Mouse (Mus musculus): ENCODE measurements around the gene Cerk.
"Not testable (repeated sequence)": the region's sequence is repeated elsewhere in the genome, so short reads cannot be mapped to it uniquely, and the experiment has no call there.

The Cerk gene

GRCm38 (mm10) chr15:86205300-86205699, 19.4 kb upstream of the Cerk start:
- no peak for DNase-seq

- no peak for DNase-seq
These were observed 18.1 kb upstream of the Cerk start for GRCm38 (mm10) chr15:86203942-86204561.

- DNase-seq, result no peak
These were observed 17.4 kb upstream of the Cerk start for GRCm38 (mm10) chr15:86203292-86203793.

- DNase-seq, result no peak
These were observed 16.7 kb upstream of the Cerk start for GRCm38 (mm10) chr15:86202640-86203039.

- no peak for DNase-seq
These were observed 15.9 kb upstream of the Cerk start for GRCm38 (mm10) chr15:86201696-86202330.

GRCm38 (mm10) chr15:86201095-86201494, 15.2 kb upstream of the Cerk start:
- no peak for DNase-seq

GRCm38 (mm10) chr15:86200169-86200568, 14.2 kb upstream of the Cerk start:
- no peak for DNase-seq

- no peak for DNase-seq
These were observed 13.5 kb upstream of the Cerk start for GRCm38 (mm10) chr15:86199482-86199881.

- no peak for DNase-seq
These were observed 13.1 kb upstream of the Cerk start for GRCm38 (mm10) chr15:86199052-86199451.

- not testable (repeated sequence) for DNase-seq
These were observed 8.9 kb upstream of the Cerk start for GRCm38 (mm10) chr15:86194676-86195453.

- no peak for DNase-seq
These were observed 6.0 kb upstream of the Cerk start for GRCm38 (mm10) chr15:86191933-86192332.

GRCm38 (mm10) chr15:86191505-86191904, 5.6 kb upstream of the Cerk start:
- DNase-seq, result no peak

- DNase-seq, result no peak
These were observed 4.4 kb upstream of the Cerk start for GRCm38 (mm10) chr15:86190387-86190786.

- DNase-seq, result peak; percentile 91
These were observed 3.0 kb upstream of the Cerk start for GRCm38 (mm10) chr15:86188746-86189470.

GRCm38 (mm10) chr15:86188186-86188585, 2.2 kb upstream of the Cerk start:
- peak; percentile 57 for DNase-seq

GRCm38 (mm10) chr15:86186686-86187085, 745 bp upstream of the Cerk start:
- peak; percentile 65 for DNase-seq

- peak; percentile 70 for DNase-seq
These were observed 871 bp downstream of the Cerk start for GRCm38 (mm10) chr15:86184851-86185688.

GRCm38 (mm10) chr15:86184071-86184470, 1.9 kb downstream of the Cerk start:
- DNase-seq, result peak; percentile 51

- peak; percentile 32 for DNase-seq
These were observed 2.5 kb downstream of the Cerk start for GRCm38 (mm10) chr15:86183484-86183883.

GRCm38 (mm10) chr15:86182646-86183045, 3.3 kb downstream of the Cerk start:
- DNase-seq, result peak; percentile 52

- DNase-seq, result peak; percentile 45
These were observed 4.0 kb downstream of the Cerk start for GRCm38 (mm10) chr15:86181941-86182439.

- peak; percentile 32 for DNase-seq
These were observed 4.6 kb downstream of the Cerk start for GRCm38 (mm10) chr15:86181321-86181720.

Data from cerebellum, adult 9-10 months (tissue).